Mouse (Mus musculus) spleen, postnatal 14 days (tissue): ENCODE measurements around the gene Bcan.

Experiments
- DNase-seq, 2 experiments: peaks; one replicate each; pipeline ENCODE4 v3.0.0; 2021 to 2022; ENCODE audit warnings: low spot score in 2 of 2

The Bcan gene

DNA sequence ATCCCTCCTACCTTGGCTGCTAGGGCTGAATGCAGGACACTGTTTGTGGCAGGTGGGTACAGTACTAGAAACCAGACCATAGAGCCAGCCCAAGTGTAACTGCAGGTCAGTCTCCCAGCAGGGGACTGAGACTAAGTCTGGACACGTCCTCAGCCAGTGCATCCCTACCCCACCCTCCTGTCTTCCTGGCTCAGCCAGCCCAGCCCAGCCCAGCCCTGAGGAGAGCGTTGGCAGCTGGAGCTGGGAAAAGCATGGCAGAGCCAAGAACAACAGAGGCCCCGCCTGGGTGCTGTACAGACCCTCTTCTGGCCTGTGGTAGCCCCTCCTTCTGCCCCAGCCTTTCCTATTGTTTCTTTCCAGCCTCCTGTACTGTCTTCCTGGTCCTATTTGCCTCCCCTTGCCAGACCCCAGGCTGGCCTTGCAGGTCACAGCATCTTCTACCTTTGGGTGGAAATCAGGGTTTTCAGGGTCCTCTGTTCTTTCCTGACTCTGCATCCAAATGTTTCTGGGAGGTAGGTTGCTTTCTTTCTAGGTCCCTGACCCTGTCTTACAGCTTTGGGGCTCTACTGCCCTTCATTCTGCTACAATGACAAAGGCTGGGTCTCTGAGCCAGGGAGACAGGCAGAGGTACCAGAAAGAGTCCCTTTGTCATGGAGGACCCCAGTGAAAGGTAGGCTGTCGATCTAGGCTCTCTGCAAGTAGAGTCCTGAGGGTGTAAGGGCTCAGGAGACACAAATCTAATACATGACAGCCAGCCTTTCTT, 55.0 kb downstream of the Bcan start:
- DNase-seq, result no peak

GRCm38 (mm10) chr3:87943586-87943985, 56.4 kb downstream of the Bcan start:
- DNase-seq, result no peak

DNA sequence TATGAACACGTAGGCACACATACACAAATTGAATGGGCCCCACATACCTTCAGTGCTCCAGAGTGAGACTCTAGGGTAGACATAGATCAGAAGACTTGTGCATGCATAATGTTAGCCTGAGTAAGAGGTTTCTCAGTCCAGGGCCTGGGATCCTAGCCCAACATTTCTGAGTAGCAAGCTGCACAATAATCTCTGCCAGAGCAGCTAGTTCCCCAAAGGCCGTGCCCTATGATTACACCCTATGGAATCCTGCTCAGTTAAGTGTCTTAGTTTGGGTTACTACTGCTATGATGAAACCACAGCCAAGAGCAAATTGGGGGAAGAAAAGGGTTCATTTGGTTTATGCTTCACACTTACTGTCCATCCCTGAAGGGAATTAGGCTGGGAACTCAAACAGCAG, 57.6 kb downstream of the Bcan start:
- no peak for DNase-seq

GRCm38 (mm10) chr3:87940611-87941010, 59.4 kb downstream of the Bcan start:
- no peak for DNase-seq
